Mouse (Mus musculus) limb, embryonic 11.5 days (tissue): Measurements from ENCODE around the gene Fam229a. TPM values are rescaled to one million over a fixed set of nuclear protein-coding genes. Genes with fewer than 3 reads are reported as not detected.

ENCODE experiments used
- ATAC-seq: fragments of 200-750 bp; cut with Nextera tagmentation; 2 replicates; pipeline ENCODE4 v1.8.0; 2017; ENCODE audit warnings: low read depth; ENCODE audit not compliant: insufficient number of reproducible peaks, low FRiP score, low TSS enrichment
- DNase-seq: peaks from one replicate; pipeline ENCODE4 v3.0.0-alpha.2; 2015; ENCODE audit warnings: low spot score
- H3K27ac ChIP-seq: fragments of 300-500 bp; sonication (generic); replicated peaks from 2 replicates; pipeline ENCODE4 v1.5.1; 2014; ENCODE audit warnings: low read depth, mild to moderate bottlenecking, low read length
- H3K27me3 ChIP-seq: fragments of 300-500 bp; sonication (generic); 2 replicates; pipeline ENCODE4 v1.6.1; 2014; ENCODE audit warnings: mild to moderate bottlenecking, low read length, mixed read lengths; ENCODE audit not compliant: control insufficient read depth, insufficient read depth
- H3K36me3 ChIP-seq: fragments of 300-500 bp; sonication (generic); 2 replicates; pipeline ENCODE4 v1.6.1; 2014; ENCODE audit warnings: mild to moderate bottlenecking, low read length, moderate library complexity, mixed read lengths; ENCODE audit not compliant: control insufficient read depth, insufficient read depth
- H3K4me1 ChIP-seq: fragments of 300-500 bp; sonication (generic); 2 replicates; pipeline ENCODE4 v1.6.1; 2014; ENCODE audit warnings: low read length, mixed read lengths; ENCODE audit not compliant: control insufficient read depth, insufficient read depth
- H3K4me2 ChIP-seq: fragments of 300-500 bp; sonication (generic); 2 replicates; pipeline ENCODE4 v1.6.1; 2014; ENCODE audit warnings: low read depth, mild to moderate bottlenecking, moderate library complexity; ENCODE audit not compliant: severe bottlenecking
- H3K4me3 ChIP-seq: fragments of 300-500 bp; sonication (generic); 2 replicates; pipeline ENCODE4 v1.5.1; 2014; ENCODE audit warnings: low read depth, low read length
- H3K9ac ChIP-seq: fragments of 300-500 bp; sonication (generic); 2 replicates; pipeline ENCODE4 v1.6.1; 2014; ENCODE audit warnings: mild to moderate bottlenecking, low read length
- H3K9me3 ChIP-seq: fragments of 300-500 bp; sonication (generic); 2 replicates; pipeline ENCODE4 v1.6.1; 2016; ENCODE audit warnings: low read length; ENCODE audit not compliant: control insufficient read depth
- WGBS: fragments of 180-500 bp; shearing (Covaris S2); extraction: QIAGEN DNeasy Blood & Tissue Kit; methylation state at CpG from one replicate; pipeline ENCODE4 v1.1.7; 2014; 5-methylcytosine and 5-hydroxymethylcytosine counted together
- polyA plus RNA-seq: library from polyadenylated mRNA; unstranded; fragments of >200 nt; fragmentation: Nextera tagmentation; extraction: Ambion mirVana; gene quantifications from 2 replicates; pipeline ENCODE4 v1.2.1, GENCODE M21; 2014

Gene Fam229a
- polyA plus RNA-seq, 1 experiment from 2014 or later = not detected

DNA sequence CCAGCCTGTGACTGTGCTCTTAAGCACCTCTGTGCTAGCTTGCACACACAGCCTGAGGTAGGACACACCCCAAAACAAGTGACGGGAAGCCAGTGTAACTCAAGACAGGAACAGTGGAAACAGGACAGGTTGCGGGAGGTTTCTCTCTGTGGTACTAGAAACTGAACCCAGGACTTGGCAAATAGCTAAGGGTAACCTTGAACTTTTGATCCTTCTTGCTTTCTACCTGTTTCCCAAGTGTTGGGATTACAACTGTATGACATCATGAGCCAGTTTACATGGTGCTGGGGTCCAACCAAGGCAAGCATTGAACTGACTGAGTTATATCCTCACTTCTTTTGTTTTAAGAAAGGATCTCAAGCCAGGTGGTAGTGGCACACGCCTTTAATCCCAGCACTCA, 11.1 kb upstream of the Fam229a start:
- no peaks in the 10 kb centered on the region for H3K27me3 ChIP-seq
- ATAC-seq = no peak
- WGBS = 89% methylated on average over 3 of the region's 3 CpGs
- no peak overlapping the region for H3K27ac ChIP-seq
- peaks cover 13% of the 10 kb centered on the region for H3K36me3 ChIP-seq
- H3K4me3 ChIP-seq = no peak overlapping the region
- H3K9me3 ChIP-seq = no peaks in the 10 kb centered on the region
- H3K4me1 ChIP-seq = no peaks in the 10 kb centered on the region
- H3K4me2 ChIP-seq = no peak overlapping the region
- no peak overlapping the region for H3K9ac ChIP-seq
- DNase-seq = no peak

DNA sequence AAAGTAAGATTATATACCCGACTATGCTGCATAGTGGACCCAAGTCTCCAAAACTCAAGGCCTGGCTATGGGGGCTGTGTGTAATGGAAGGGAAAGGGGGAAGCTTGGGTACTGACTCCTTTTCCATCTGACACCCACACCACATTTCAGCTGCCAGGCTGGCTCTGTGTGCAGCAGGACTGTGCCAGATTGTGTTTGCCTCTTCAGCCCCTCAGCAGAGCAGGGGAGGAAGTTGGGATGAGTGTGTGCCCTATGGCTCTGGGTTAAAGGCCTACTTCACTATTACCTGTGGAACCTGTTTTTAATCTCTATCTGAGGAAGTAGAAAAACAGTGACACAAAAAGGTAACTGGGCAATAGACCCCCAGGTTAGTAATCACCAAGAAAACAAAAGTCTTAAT, 9.9 kb upstream of the Fam229a start:
- Histone ChIP-seq H3K36me3 (peaks cover 12% of the 10 kb centered on the region), H3K4me3 (no peak overlapping the region)
- 92% methylated on average over 1 of the region's 1 CpGs for WGBS

DNA sequence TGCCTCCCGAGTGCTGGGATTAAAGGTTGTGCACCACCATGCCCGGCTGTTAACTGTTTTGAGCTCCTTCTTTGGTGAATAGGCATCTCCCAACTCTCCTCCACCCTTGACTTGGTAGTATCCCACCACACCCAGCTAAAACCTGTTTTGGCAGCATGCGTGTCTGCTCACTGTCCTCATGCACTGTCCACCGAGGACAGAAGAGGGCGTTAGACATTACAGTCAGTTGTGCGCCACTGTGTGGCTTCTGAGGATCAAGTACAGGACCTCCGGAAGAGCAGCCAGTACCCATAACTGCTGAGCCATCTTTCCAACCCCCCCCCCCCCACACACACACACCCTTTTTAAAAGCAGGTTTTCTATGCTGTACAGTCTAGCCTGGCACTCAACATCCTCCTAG, 3.7 kb downstream of the Fam229a start:
- WGBS = 66% methylated on average over 6 of the region's 7 CpGs
- H3K4me1 ChIP-seq = peaks cover 14% of the 10 kb centered on the region

More for the DNA sequence above, 9.9 kb upstream of the Fam229a start:
- Histone ChIP-seq H3K27ac (no peak overlapping the region), H3K27me3 (no peaks in the 10 kb centered on the region), H3K4me1 (no peaks in the 10 kb centered on the region), H3K9ac (no peak overlapping the region), H3K9me3 (no peaks in the 10 kb centered on the region), H3K4me2 (no peak overlapping the region)
- ATAC-seq (no peak), DNase-seq (no peak)

DNA sequence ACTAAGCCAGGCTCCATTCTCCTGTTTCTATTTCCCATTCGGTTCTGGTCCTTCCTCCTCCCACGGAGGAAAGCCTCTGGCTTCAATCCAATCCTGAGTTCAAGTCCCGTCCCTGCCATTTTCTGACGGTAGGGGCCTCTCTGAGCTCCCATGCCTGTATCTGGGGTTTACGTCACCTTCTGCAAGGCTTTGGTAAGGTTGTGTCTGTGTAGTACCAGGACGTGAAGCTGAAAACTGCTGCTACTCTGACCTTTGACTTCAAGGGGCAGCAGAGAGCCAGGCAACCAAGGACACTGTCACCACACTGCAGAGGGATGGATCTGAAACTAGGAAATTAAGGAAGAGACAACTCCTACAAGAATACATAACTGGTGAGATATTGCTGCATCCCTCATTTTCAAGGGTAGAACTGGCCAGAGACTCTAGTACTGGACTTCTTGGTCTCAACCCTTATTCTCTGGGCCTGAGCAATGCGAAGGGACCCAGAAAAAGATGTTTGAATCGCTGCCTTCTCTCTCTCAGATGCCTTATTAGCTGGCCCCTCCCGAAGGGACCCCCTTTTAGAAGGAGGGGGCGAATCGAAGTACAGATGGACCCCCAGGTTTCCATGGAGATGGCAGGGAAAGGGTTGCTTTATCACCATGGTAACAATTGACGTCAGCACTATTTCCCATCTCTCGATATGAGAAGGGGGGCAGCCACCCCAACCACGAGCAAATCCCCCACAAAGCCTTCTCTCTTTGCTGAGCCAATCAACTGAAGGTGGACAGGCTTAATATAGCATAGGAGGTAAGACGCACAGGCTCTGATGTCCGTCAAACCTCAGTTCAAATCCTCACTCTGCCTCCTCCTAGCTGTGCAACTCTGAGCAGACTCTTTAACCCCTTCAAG, 4.9 kb downstream of the Fam229a start:
- Histone ChIP-seq H3K4me2 (no peak overlapping the region), H3K4me1 (peaks cover 13% of the 10 kb centered on the region), H3K36me3 (no peaks in the 10 kb centered on the region), H3K9ac (no peak overlapping the region), H3K27ac (no peak overlapping the region), H3K4me3 (no peak overlapping the region), H3K27me3 (peaks cover 14% of the 10 kb centered on the region), H3K9me3 (no peaks in the 10 kb centered on the region)
- DNase-seq = no peak
- WGBS = 40% methylated on average over 16 of the region's 16 CpGs
- no peak for ATAC-seq

More for the DNA sequence above, 3.7 kb downstream of the Fam229a start:
- no peak for DNase-seq
- Histone ChIP-seq H3K4me2 (no peak overlapping the region), H3K27me3 (peaks cover 19% of the 10 kb centered on the region), H3K9ac (no peak overlapping the region), H3K4me3 (no peak overlapping the region), H3K27ac (no peak overlapping the region), H3K36me3 (no peaks in the 10 kb centered on the region), H3K9me3 (no peaks in the 10 kb centered on the region)
- no peak for ATAC-seq

DNA sequence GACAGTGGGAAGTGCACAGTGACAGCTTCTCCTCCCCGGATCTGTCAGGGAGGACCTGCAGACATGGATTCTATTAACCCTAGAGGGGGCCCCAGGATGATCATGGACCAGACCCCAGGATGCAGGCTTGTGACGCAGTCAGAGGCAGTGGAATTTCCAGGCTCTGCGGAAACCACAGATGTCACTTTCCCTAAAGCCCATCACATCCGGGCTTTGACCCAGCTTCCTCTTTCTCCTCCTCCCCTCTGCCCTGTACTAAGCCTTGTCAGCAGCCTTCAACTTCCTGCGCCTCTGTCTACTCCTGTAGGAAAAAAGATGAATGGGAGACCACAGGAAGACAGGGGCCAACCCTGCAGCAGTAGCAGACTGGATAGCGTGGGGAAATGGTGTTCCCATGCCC, 5.6 kb downstream of the Fam229a start:
- Histone ChIP-seq H3K4me2 (no peak overlapping the region), H3K4me3 (no peak overlapping the region), H3K9ac (no peak overlapping the region), H3K4me1 (peaks cover 6% of the 10 kb centered on the region), H3K9me3 (no peaks in the 10 kb centered on the region), H3K27ac (no peak overlapping the region), H3K27me3 (peaks cover 7% of the 10 kb centered on the region), H3K36me3 (no peaks in the 10 kb centered on the region)
- no peak for ATAC-seq
- no peak for DNase-seq
- WGBS = 41% methylated on average over 6 of the region's 6 CpGs

DNA sequence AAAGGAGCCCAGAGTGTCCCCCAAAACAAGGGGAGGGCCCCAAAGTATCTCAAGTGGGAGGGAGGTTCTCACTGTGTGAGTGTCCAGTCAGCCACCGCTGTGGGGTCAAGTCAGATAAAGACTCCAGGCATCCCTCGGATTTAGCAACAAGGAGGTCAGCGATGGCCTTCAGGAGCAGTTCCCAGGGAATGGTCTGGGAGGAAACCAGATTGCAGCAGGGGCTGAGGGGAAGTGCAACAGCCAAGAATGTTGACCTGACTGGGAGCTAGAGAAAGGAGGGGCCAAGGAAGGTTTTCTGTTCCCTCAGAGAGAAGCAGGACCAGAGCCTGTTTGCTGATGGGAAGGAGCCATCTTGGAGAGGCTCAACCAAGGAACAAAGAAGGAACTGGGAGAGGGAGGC, 8.0 kb downstream of the Fam229a start:
- Histone ChIP-seq H3K27ac (no peak overlapping the region), H3K4me1 (peaks cover 5% of the 10 kb centered on the region; the same call in 1 of the 2 replicates)
- DNase-seq = no peak

DNA sequence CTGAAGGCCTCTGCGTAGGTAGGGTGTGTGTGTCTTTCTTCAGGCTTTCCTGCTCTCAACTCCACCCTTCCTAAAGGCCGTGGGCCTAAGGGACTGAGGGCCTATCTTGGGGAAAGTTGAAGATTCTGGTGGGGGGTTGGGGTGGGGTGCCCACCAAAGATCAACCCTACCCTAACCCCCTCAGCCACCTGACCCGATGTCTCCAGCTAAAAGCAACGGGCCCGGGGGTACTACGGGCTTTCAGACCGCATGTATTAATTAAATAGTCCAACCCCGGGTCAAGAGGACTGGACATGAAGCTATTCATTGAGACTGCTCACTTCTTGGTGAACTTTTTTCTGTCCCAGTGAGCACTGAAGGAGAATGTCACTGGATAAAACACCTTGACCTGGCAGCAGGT, 9.0 kb downstream of the Fam229a start:
- ATAC-seq = no peak
- Histone ChIP-seq H3K36me3 (no peaks in the 10 kb centered on the region), H3K4me1 (peaks cover 5% of the 10 kb centered on the region; the same call in 1 of the 2 replicates), H3K4me2 (peak overlapping the region; percentile 53), H3K27me3 (no peaks in the 10 kb centered on the region), H3K27ac (peak overlapping the region; percentile 70; the same call in 1 of the 2 replicates), H3K9me3 (no peaks in the 10 kb centered on the region), H3K4me3 (no peak overlapping the region), H3K9ac (no peak overlapping the region; the same call in 1 of the 2 replicates)
- no peak for DNase-seq
- 80% methylated on average over 8 of the region's 8 CpGs for WGBS

More for the DNA sequence above, 8.0 kb downstream of the Fam229a start:
- no peak overlapping the region for H3K4me3 ChIP-seq
- H3K4me2 ChIP-seq = no peak overlapping the region
- no peak overlapping the region for H3K9ac ChIP-seq
- no peaks in the 10 kb centered on the region for H3K36me3 ChIP-seq
- WGBS = 77% methylated on average over 3 of the region's 3 CpGs
- ATAC-seq = no peak
- no peaks in the 10 kb centered on the region for H3K27me3 ChIP-seq
- no peaks in the 10 kb centered on the region for H3K9me3 ChIP-seq

DNA sequence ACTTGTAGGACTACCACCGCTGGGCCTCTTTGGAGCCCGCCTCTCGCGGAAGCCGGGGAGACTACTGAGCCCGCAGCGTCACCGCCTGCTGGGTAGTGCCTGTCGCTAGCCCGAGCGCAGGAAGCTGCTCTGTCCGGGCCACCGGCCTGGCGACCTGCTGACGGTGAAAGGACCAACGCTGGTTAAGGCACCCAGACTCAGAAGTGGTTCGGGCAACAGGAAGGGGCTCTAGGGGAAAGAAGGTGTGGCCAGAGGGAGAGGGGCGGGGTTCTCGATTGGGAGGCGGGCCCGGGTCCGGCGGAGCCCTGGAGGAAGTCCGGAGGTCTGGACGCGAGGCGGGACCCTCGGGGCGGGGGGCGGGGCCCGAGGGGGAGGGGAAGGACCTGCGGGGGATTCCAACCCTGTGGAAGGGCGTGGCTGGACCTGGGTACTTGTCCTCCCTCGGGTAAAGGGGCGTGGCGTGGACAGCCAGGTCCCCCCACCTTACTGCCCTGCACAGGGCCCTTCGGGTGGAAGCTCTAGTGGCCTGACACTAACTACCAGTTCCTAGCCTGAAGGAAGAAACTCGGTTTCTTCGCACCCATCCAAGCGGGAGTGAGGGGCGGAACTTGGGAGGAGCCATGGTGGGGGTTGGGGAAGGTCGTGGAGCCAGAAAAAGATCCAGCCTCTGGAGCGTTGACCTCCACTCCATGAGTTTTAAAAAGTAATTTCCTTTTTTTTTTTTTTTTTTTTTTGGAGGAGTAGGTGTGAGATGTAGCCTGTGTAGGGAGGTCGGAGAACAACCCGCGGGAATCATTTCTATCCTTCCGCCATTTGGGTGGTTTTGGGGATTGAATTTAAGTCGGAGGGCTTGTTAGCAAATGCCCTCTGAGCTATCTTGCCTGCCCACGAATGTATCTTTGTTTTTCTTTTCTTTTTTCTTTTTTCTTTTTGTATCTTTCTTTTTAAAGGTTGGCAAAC, 9.9 kb downstream of the Fam229a start:
- no peaks in the 10 kb centered on the region for H3K27me3 ChIP-seq
- ATAC-seq = peak; percentile 88
- H3K4me1 ChIP-seq = peaks cover 5% of the 10 kb centered on the region; the same call in 1 of the 2 replicates
- no peaks in the 10 kb centered on the region for H3K36me3 ChIP-seq
- H3K4me3 ChIP-seq = peak overlapping the region; percentile 41
- peak overlapping the region; percentile 53 for H3K4me2 ChIP-seq
- 2% methylated on average over 47 of the region's 49 CpGs for WGBS
- peak overlapping the region; percentile 70 for H3K27ac ChIP-seq
- no peaks in the 10 kb centered on the region for H3K9me3 ChIP-seq
- peak overlapping the region; percentile 62 for H3K9ac ChIP-seq
- peak; percentile 96 for DNase-seq
